Mouse (Mus musculus): ENCODE results near the gene Lce3d. TPM values are rescaled to one million over a fixed set of nuclear protein-coding genes. Genes with fewer than 3 reads are reported as not detected.

The Lce3d gene
- total RNA-seq (2022): not detected

DNA sequence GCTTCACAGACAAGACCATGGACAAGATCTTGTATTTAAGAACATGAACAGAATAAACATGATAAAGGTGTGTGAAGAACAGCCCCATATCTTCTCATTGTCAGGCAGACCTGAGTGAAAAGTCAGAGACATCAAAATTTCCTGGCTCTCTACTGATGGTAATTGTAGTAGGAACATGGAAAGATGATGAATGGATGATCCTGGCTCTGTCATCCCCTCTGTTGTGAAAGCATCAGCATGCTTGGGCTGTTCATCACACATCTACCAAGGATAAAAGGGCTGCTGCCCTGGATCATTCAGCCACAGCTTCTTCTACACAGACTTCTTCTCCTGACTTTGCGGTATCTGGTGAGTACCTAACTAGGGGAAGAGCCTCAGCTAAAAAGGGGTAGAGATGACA is at the start of gene Lce3d:
Gene Lce3d (plus strand): TSS at position 301 of the 400 bp plus-strand sequence.
- DNase-seq (ENCODE audit: low spot score in 2 of 2): no peak

DNA sequence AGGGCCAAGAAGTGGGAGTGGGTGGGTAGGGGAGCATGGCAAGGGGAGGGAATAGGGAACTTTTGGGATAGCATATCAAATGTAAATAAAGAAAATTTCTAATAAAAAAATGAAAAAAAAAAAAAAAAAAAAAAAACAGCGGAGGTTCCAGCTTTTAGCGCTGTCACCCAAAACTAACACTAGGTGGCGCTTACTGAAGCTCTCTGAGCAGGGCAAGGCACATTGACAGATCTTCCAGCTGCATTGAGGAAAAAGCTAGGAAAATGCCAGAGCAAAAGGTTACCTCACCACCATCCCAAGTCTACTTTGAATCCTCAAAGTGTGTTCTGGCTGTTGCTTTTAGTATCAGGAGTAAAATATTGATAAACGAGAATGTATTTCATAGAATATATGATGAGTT is 49.6 kb upstream of the Lce3d start:
- no peak for DNase-seq (ENCODE audit: low spot score in 2 of 2)

DNA sequence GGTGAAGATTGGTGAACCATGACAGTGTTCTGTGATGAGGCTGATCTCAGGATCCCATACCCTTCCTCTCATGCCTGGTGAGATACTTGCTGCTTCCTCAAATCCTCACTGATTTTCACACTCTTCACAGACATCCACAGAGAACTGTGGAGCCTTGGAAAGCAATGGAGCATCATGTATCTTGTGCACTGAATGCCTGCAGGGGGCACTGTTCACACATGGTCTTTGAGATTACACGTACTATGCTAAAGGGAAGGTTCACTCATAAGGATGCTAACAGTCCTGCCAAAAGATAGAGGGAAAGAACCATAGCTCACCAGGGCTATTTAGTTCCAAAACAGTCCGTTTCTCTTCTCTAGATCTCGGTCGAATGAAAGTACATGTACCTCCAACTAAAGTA is 36.8 kb upstream of the Lce3d start:
- no peak for DNase-seq (ENCODE audit: low spot score in 2 of 2)

DNA sequence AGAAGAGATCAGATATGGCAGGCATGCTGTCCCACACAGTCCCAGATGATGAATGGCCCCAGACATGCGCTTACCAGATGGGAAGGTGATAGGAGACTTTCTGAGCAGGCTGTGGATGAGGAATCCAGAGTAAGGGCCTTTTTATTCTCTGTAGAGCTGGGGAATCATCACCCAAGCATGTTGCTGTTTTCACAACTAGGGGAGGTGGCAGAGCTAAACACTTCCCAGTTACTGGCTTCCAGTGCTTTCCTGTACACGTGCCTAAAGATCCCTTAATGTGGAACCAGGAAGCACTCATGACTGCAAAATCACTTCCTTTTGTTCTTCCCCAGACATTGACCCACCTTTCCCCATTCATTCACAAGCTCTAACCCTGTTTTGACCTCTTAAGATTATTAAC is 31.1 kb upstream of the Lce3d start, which contains the start of gene Lce3a:
Gene Lce3a (minus strand): TSS at position 101 of the 400 bp plus-strand sequence.
- no peak for DNase-seq (ENCODE audit: low spot score in 2 of 2)

DNA sequence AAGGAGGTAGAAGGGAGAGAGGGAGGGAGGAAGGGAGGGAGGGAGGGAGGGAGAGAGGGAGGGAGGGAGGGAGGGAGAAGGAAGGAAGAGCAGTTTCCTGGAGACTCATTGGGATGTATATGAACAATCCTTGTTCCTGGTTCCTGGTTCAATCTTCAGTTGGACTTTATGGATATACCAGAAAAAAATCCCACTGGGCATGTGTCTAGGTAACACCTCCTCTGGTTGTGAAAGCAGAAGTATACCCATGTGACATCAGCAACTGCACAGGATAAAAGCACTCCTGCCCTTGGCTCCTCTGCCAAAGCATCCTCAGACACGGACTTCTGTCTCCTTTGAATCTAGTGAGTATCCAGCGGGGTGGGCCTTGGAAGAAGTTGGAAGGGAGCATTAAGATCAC is 24.5 kb upstream of the Lce3d start, which contains the start of gene Lce3b:
Gene Lce3b (plus strand): TSS at position 301 of the 400 bp plus-strand sequence.
- no peak for DNase-seq (ENCODE audit: low spot score in 2 of 2)

DNA sequence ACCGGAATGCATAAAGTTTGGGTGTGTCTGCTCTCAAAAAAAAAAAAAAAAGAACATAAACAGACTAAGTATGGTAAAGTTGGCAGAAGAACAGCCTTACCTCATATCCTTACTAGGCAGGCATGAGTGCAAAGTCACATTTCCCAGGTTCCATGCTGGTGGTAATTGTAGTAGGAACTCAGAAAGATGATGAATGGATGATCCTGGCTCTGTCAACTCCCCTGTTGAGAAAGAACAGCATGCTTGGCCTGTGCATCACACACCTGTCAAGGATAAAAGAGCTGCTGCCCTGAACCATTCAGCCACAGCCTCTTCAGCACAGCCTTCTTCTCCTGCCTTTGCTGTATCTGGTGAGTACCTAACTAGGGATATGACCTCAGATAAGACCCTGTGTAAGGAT is 13.0 kb upstream of the Lce3d start, which contains the start of gene Lce3c:
Gene Lce3c (plus strand): TSS at position 301 of the 400 bp plus-strand sequence.
- no peak for DNase-seq (ENCODE audit: low spot score in 2 of 2)

DNA sequence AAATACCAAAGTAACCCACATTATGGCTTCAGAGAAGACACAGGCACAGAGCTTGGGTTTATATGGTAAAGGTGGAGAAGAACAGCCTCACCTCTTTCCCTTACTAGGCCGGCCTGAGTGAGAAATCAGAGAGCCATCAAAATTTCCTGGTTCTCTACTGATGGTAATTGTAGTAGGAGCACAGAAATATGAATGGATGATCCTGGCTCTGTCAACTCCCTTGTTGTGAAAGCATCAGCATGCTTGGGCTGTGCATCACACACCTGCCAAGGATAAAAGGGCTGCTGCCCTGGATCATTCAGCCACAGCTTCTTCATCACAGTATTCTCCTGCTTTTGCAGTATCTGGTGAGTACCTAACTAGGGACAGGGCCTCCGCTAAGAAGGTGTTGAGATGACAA is 9.6 kb downstream of the Lce3d start, which contains the start of gene Lce3e:
Gene Lce3e (plus strand): TSS at position 301 of the 400 bp plus-strand sequence.
- no peak for DNase-seq (ENCODE audit: low spot score in 2 of 2)

DNA sequence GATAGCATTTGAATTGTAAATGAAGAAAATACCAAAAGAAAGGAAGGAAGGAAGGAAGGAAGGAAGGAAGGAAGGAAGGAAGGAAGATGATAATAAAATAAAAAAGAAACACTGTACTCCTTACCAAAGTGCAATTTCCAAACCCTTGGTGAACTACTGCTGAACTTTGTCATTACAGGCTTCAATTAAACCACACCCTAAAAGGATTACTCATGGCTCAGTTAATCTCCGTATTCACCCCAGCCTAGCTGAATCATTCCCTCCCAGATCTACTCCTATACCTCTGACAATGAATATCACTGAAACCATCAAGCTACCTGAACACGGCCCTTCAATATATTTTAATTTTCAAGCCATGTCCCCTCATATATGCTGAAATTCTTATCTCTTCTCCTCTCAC is 21.3 kb downstream of the Lce3d start:
- no peak for DNase-seq (ENCODE audit: low spot score in 2 of 2)

DNA sequence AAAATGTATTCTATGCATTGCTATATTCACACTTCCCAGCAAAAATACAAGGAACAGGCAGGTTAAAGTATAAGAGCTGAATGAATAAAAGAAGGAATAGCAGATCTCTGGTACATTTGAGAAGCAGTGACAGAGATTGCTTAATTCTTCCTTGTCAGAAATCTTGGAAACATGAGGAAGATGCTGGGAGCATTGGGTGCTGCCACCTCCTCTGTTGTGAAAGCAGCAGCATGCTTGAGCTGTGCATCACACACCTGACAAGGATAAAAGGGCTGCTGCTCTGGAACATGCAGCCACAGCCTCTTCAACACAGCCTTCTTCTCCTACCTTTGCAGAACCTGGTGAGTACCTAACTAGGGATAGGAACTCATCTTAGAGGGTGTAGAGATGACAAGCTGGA is 34.7 kb downstream of the Lce3d start, which contains the start of gene Lce3f:
Gene Lce3f (plus strand): TSS at position 301 of the 400 bp plus-strand sequence.
- DNase-seq (ENCODE audit: low spot score in 2 of 2): no peak

DNA sequence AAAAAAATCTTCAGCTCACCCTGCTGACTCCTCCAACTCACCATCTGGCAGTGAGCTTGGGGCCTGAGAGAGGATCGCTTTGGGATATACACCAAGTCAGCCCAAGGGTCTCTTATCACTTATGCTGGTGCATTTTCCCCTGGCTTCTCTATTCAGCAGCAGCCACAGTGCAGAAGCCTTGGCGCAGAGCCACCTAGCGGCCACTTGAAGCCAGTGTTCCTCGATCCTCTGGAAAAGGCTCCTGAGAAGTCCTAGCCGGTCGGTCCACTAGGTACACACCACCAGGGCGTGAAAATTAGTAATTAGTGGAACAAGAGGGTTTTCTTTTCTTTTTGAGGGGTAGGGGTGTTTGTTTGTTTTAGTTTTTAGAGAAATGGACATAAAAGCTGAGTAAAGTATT is 41.5 kb downstream of the Lce3d start:
- peak in 1 of 2 experiments; percentile 4 for DNase-seq (ENCODE audit: low spot score in 2 of 2)

DNA sequence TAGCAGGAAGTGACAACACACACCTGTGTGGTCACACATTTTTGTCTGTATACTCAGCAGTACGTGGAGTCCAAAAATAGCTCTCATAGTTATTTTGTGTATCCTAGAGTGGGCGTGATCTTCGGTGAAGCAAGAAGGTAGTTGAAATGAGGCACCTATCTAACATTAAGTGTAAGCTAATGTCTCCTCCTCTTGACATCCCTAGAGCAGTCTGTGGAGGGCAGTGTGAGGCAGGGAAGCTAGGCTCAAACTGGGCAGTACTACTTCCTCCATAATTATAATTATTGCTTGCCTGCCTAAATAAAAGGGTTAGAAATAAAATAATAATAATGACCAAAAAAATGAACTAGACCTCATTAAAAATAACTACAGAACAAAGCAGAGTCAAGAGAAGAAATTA is 43.4 kb downstream of the Lce3d start:
- no peak for DNase-seq (ENCODE audit: low spot score in 2 of 2)

DNA sequence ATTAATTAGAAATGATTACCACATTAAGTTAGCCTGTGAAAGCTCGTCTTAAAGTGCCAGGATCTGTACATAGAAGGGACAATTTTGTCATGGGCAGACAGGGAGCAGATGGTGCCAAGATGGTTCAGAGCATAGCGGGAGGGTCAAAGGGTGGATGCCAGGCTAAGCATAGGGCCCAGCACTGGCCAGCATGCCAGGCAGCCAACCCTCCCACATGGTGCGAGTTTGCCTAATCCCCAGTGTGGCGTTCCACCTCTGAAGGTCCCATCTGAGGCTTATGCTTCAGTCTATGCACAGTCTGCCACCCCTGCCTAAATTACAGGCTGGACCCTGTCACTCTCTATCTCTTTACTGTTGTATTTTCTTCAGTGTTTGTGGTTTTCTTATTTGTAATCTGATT is 45.7 kb downstream of the Lce3d start:
- no peak for DNase-seq (ENCODE audit: low spot score in 2 of 2)

Other genes starting within 250 kb of the Lce3d start
- not detected for gene Lce1e, start 248.3 kb upstream of the Lce3d start, total RNA-seq (2022)
- gene Lce1f, start 237.0 kb upstream of the Lce3d start, total RNA-seq (2022): not detected
- not detected for gene Gm38119, start 218.3 kb upstream of the Lce3d start, total RNA-seq (2022)
- not detected for gene Lce1g, start 205.1 kb upstream of the Lce3d start, total RNA-seq (2022)
- gene Lce1h, start 192.3 kb upstream of the Lce3d start, total RNA-seq (2022): not detected
- gene Lce1i, start 178.5 kb upstream of the Lce3d start, total RNA-seq (2022): not detected
- not detected for gene Lce1j, start 166.9 kb upstream of the Lce3d start, total RNA-seq (2022)
- not detected for gene Lce1k, start 149.5 kb upstream of the Lce3d start, total RNA-seq (2022)
- not detected for gene Kprp, start 130.1 kb upstream of the Lce3d start, total RNA-seq (2022)
- not detected for gene Lce1l, start 106.1 kb upstream of the Lce3d start, total RNA-seq (2022)
- gene 2310050C09Rik, start 87.2 kb upstream of the Lce3d start, total RNA-seq (2022): not detected
- gene Lce3a, start 31.2 kb upstream of the Lce3d start, total RNA-seq (2022): not detected
- not detected for gene Lce3b, start 24.4 kb upstream of the Lce3d start, total RNA-seq (2022)
- not detected for gene Lce3c, start 12.9 kb upstream of the Lce3d start, total RNA-seq (2022)
- gene Lce3e, start 9.7 kb downstream of the Lce3d start, total RNA-seq (2022): not detected
- gene Lce3f, start 34.8 kb downstream of the Lce3d start, total RNA-seq (2022): not detected
- gene Crct1, start 58.3 kb downstream of the Lce3d start, total RNA-seq (2022): not detected
- gene Lce1m, start 61.7 kb downstream of the Lce3d start, total RNA-seq (2022): not detected
- not detected for gene Gm4858, start 111.4 kb downstream of the Lce3d start, total RNA-seq (2022)
- gene Crnn, start 187.4 kb downstream of the Lce3d start, total RNA-seq (2022): not detected
- not detected for gene Flg2, start 239.9 kb downstream of the Lce3d start, total RNA-seq (2022)